Mouse (Mus musculus) right cerebral cortex, postnatal 10 days (tissue): ENCODE results near the gene Cnpy3.
A peak's percentile ranks its signal among the peaks of the same experiment; 100 is the strongest.

Experiments used
- DNase-seq, 2 experiments: peaks; one replicate each; pipeline ENCODE4 v3.0.0; 2021; ENCODE audit warnings: low spot score in 2 of 2

The Cnpy3 gene

DNA sequence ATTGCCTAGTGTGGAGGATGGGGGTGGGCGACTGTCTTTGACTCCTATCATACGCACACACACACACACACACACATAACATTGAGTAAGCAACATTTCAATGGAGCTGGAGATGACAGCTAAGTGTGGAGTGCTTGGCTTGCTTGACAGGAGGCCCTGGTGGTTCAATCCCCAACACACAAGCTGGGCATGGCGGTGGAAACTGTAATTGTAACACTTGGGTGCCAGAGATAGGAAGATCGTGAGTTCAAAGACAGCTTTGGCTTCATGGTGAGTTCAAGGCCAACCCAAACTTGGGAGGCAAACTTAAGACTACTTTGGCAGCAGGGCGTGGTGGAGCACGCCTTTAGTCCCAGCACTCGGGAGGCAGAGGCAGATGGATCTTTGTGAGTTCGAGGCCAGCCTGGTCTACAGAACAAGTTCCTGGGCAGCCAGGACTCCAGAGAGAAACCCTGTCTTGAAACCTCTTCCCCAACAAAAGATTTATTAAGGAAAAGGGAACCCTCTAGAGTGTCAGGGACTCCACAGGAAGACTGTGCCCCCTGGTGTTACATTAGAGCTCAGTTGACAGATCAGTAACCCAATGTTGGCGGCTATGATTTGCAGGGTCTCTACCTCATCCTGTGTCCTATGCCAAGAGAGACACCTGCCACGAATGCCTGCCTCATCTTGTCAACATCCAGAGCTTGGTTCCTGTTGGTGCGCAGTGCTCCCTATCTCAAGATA lies 37.1 kb downstream of the Cnpy3 start:
- no peak for DNase-seq

GRCm38 (mm10) chr17:46713849-46714248 lies 38.2 kb downstream of the Cnpy3 start:
- no peak for DNase-seq

DNA sequence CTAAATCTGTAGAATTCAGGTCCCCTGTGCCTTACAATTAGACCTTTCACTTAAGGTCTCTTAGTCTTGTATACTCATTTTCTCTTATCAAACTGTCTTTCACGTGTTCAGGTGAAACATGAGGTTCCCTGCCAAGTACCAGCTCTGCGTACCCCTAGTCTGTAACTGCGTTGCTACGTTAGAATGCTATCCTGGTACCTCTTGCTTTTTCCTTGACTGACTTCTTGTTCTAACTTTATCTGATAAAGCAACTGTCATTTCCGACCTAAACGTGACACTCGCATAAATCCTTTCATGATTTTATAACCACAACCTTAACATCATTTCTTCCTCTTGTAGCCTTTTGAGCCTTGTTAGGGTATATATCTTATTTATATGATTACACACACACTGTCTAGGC lies 39.6 kb downstream of the Cnpy3 start:
- no peak for DNase-seq

GRCm38 (mm10) chr17:46711612-46712271 lies 40.3 kb downstream of the Cnpy3 start:
- DNase-seq, result peak; percentile 63 to 65

GRCm38 (mm10) chr17:46710959-46711597 lies 40.9 kb downstream of the Cnpy3 start, which contains the start of gene Pex6:
Gene Pex6 (plus strand): TSS chr17:46711463.
- peak; percentile 96 for DNase-seq

DNA sequence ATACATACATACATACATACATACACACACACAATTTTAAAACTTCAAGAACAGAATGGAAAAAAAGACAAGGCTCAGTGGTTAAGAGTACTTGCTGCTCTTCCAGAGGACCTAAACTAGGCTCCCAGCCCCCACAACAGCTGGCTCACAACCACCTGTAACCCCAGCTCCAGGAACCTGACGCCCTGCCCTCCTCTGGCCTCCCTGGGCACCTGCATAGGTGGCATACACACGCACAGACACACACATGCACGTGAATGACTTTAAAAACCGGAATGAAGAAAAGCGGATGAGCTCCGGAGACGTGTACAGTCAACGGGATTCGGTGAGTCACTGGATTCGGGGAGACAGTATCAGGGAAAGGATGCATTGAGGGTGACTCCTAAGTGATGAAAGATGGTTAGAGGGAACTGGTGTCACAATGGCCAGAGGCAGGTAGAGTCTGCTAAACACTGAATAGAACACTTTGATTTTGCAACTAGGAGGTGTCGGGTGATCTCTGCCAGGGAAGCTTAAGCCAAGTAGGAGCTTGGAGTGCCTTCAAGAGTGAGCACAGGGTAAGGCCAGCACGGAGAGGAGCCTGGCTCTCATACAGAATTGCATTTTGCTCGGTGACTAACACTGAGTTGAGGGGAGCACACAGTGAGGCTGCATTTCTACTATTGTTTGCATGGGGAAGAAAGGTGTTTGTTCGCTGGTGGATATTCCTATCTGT lies 45.5 kb downstream of the Cnpy3 start:
- DNase-seq, result no peak

DNA sequence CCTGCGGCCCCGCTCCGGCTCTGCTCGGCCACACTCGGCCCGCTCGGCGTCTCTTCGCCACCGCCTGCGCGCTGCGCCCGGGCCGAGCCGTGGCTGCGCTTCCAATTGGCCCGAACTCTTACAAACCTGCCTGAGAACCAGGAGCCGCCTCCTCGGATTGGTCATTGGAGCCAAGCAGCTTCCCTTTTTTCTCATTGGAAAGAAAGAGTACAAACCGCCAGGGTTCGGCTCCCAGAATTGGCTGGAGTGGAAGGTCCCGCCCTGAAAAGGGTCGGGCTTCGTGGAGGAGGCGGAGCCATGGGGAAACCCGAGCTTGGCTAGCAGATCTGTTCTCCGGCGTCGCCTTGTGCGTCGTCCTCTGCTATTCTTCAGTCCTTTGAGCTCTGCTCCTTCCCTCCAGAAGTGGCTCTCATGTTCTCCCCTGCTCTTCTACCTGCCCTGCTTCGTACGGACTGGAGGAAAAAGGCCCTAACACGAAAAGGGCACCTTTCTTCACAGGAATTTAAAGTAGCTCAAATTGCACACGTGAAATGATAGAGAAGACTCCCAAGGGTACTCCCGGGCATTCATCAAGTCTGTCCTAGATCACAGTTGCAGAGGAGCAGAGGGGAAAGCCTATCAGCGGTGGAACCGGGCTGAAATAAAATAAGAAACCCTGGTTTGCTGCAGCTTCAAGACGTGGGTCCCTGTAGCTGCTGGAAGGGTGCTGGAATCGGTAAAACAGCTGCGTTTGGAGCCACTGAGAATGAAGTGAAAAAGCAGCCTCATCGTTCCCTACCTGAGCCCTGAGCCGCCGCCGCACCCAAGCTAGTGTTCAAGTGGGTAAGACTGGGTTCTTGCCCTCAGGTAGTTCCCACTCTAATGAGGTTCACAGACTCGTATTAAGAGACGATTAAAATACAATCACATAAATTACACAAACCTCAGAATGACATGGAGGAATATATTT lies 46.9 kb downstream of the Cnpy3 start, which contains the start of gene Ppp2r5d:
TSS of gene Ppp2r5d (minus strand) at position 225 of the 949 bp plus-strand sequence.
- DNase-seq, result peak; percentile 98 to 99

GRCm38 (mm10) chr17:46703971-46704886 lies 47.8 kb downstream of the Cnpy3 start:
- peak in 1 of 2 experiments; percentile 42 for DNase-seq

DNA sequence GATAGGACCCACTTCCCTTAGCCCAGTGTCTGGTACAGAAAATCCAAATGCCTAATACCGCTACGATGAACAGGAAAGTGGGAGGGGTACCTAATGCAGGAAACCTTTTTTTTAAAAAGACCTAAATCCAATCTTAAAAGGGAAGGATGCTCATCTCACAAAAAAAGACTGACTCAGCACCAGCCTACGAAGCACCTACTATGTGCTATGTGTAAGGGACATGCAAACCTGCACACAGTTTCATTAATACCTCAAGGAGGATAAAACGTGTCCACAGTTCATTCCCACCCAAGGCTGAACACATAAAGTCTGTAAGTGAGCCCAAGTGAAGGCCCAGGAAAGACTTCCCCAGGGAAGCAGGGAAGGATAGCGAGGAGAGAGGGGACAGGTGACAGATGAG lies 49.5 kb downstream of the Cnpy3 start:
- DNase-seq, result no peak

DNA sequence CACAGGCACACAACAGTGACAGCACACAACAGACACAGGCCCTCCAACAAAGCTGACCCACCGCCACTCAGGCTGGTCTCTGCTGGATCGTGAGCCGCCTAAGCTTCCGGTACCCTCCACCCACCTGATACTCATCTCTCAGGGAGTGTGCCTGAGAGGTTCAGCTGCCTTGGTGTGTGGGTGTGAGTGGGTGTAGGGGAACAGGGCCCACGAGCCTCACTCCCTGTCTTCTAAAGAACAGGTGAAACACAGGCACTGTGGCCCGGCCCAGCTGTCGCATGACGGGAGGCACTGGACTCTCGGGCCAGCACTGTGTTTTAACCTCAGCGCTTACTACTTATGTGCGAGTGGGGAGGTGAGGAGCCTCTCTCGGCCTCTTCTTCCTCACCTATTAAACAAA lies 49.9 kb downstream of the Cnpy3 start:
- no peak for DNase-seq

- DNase-seq, result no peak
These were observed 50.5 kb downstream of the Cnpy3 start for GRCm38 (mm10) chr17:46701489-46701888.

DNA sequence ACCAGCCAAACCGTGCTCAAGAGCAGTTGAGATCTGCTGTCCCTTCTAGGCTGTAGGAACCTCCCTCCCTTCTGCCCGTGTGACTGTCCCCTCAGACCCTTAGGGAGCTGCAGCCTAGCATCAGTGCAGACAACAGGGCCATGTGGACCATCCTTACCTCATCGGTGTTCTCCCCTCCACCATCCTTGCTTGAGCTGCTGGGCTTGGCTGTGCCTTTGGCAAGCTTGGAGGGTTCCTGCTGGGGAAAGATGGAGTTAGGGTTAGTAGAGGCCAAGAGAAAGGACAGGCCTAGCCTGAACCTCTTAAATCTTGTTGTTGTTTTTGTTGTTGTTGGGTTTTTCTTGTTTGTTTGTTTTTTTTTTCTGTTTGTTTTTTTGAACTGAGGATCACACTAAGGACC lies 52.1 kb downstream of the Cnpy3 start:
- DNase-seq, result no peak

GRCm38 (mm10) chr17:46699245-46699644 lies 52.8 kb downstream of the Cnpy3 start:
- no peak for DNase-seq

DNA sequence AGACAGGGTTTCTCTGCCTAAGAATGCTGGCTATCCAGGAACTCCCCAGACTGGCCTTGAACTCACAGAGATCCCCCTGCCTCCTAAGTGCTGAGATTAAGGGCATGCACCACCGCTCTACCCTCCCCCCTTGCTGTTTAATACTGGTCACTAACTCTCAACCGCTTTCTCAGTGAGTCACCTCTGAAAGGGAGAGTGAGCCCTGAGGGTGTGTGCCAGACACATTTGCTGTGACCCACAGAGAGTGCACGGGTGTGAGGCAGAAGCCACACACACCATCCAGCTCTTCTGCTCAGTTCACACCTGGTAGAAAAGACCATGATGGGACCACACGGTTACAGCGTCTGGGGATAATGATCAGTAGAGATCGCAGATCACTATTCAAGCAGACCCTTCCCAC lies 53.5 kb downstream of the Cnpy3 start:
- DNase-seq, result no peak

DNA sequence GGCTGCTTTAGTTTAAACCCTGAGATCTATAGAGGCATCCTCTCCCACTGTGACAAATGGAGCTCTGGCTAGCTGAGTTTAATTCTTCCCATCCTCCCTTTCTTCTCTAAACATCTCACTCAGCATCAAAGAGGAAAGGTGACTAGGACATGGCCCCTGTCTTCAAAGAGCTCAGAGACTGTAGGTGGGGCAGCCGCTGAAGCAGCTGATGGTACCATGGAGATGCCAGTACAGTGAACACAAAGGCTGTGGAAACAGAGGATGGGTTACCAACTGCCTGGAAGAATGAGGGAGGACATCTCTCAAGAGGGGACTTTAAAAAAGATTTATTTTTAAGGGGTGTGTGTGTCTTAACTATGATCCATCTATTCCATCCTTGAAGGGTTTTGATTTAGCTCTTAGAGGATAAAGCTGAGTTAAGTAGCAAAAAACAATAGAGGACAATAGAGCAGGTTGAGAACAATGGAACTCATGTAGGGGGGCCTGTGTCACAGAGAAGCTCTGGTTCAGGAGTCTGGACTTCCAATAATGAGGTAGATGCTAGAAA lies 57.4 kb downstream of the Cnpy3 start:
- no peak for DNase-seq

DNA sequence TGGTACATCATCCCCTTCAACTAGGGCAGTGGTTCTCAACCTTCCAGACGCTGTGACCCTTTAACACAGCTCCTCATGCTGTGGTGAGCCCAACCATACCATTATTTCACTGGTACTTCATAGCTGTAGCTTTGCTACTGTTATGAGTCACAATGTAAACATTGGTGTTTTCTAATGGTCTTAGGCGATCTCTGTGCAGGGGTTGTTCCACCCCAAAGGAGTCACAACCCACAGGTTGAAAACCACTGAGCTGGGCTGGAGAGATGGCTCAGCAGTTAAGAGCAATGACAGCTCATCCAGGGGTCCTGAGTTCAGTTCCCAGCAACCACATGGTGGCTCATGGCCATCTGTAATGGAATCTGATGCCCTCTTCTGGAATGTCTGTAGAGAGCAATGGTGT lies 60.6 kb downstream of the Cnpy3 start:
- DNase-seq, result no peak

DNA sequence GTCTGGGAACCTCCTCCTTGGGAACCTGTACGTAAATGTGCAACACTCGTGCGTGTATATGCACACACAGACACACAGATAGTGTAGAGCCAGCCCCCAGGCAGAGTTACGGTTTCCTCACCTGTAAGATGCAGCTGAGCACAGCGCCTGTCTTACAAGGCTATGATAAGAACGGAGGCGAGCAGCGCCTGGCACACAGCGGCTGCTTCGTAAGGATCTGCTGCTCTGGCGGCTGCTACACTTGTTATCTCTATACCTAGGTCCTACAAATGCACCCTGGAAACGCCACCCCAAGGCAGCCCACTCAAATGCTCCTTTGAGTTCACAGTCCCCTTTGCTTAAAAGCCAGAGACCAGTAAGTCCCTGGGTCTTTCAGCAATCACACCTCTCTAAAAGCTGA lies 61.3 kb downstream of the Cnpy3 start:
- DNase-seq, result no peak

GRCm38 (mm10) chr17:46685913-46686312 lies 66.1 kb downstream of the Cnpy3 start:
- no peak for DNase-seq
